Mouse (Mus musculus): Measurements from ENCODE around the gene Kir3dl2. TPM values are rescaled to one million over a fixed set of nuclear protein-coding genes. Genes with fewer than 3 reads are reported as not detected.
"Not testable (repeated sequence)": the region's sequence is repeated elsewhere in the genome, so short reads cannot be mapped to it uniquely, and the experiment has no call there.

Kir3dl2 gene
- not detected in 2 replicates for polyA plus RNA-seq (2012; ENCODE audit: insufficient read depth, insufficient read length, low replicate concordance, missing spikeins)

GRCm38 (mm10) chrX:136543956-136544355 lies at the start of gene Kir3dl2:
Kir3dl2 (minus strand) TSS chrX:136544056.
- WGBS, result 60% methylated on average over 1 of the region's 1 CpGs
- H3K4me3 ChIP-seq (ENCODE audit: insufficient read depth, low read depth, low read length); H3K4me1 ChIP-seq (ENCODE audit: control insufficient read depth, insufficient read depth, low read length); H3K27ac ChIP-seq (ENCODE audit: insufficient read depth, low read depth, low read length): not testable (repeated sequence)

GRCm38 (mm10) chrX:136590897-136591257 lies 47.0 kb upstream of the Kir3dl2 start:
- no peaks in the 10 kb centered on the region for H3K4me1 ChIP-seq (ENCODE audit: control insufficient read depth, insufficient read depth, low read length)
- TF ChIP-seq POLR2A (IDR thresholded peaks at IDR 0.05; ENCODE audit: insufficient read depth, low read depth, low read length), result no peak
- H3K4me3 ChIP-seq (ENCODE audit: insufficient read depth, low read depth, low read length), result peak overlapping the region; percentile 47
- peak overlapping the region; percentile 78 for H3K27ac ChIP-seq (ENCODE audit: insufficient read depth, low read depth, low read length)
- WGBS, result 32% methylated on average over 2 of the region's 2 CpGs

GRCm38 (mm10) chrX:136590199-136590896 lies 46.5 kb upstream of the Kir3dl2 start, which contains the start of gene Tceal3:
Tceal3 (plus strand) TSS chrX:136590842.
- no peaks in the 10 kb centered on the region for H3K4me1 ChIP-seq (ENCODE audit: control insufficient read depth, insufficient read depth, low read length)
- TF ChIP-seq CTCF (IDR thresholded peaks at IDR 0.05; ENCODE audit: insufficient read depth, low read depth, low read length), result no peak
- H3K27ac ChIP-seq (ENCODE audit: insufficient read depth, low read depth, low read length), result peak within 1 kb of the TSS; percentile 78
- WGBS, result 23% methylated on average over 12 of the region's 12 CpGs
- peak within 1 kb of the TSS; percentile 47 for H3K4me3 ChIP-seq (ENCODE audit: insufficient read depth, low read depth, low read length)

- no peak for TF ChIP-seq POLR2A (IDR thresholded peaks at IDR 0.05; ENCODE audit: insufficient read depth, low read depth, low read length)
- no peak for TF ChIP-seq CTCF (IDR thresholded peaks at IDR 0.05; ENCODE audit: insufficient read depth, low read depth, low read length)
- Histone ChIP-seq H3K27ac (ENCODE audit: insufficient read depth, low read depth, low read length) (no peak overlapping the region), H3K4me3 (ENCODE audit: insufficient read depth, low read depth, low read length) (no peak overlapping the region), H3K4me1 (ENCODE audit: control insufficient read depth, insufficient read depth, low read length) (no peaks in the 10 kb centered on the region)
- WGBS, result 91% methylated on average over 1 of the region's 1 CpGs
Measured at GRCm38 (mm10) chrX:136584617-136585016, 40.8 kb upstream of the Kir3dl2 start.

GRCm38 (mm10) chrX:136569094-136569493 lies 25.2 kb upstream of the Kir3dl2 start:
- not testable (repeated sequence) for H3K4me3 ChIP-seq (ENCODE audit: insufficient read depth, low read depth, low read length); H3K27ac ChIP-seq (ENCODE audit: insufficient read depth, low read depth, low read length); H3K4me1 ChIP-seq (ENCODE audit: control insufficient read depth, insufficient read depth, low read length)
- 93% methylated on average over 9 of the region's 9 CpGs for WGBS

- not testable (repeated sequence) for H3K4me1 ChIP-seq (ENCODE audit: control insufficient read depth, insufficient read depth, low read length); H3K27ac ChIP-seq (ENCODE audit: insufficient read depth, low read depth, low read length); H3K4me3 ChIP-seq (ENCODE audit: insufficient read depth, low read depth, low read length)
- WGBS, result 75% methylated on average over 4 of the region's 4 CpGs
Measured at GRCm38 (mm10) chrX:136517699-136518098, 26.2 kb downstream of the Kir3dl2 start, which contains the start of gene Kir3dl1. Kir3dl1 (plus strand) TSS chrX:136517999.

Other genes with a start within 250 kb of the Kir3dl2 start
- gene Kir3dl1, start 26.1 kb downstream of the Kir3dl2 start, polyA plus RNA-seq (2012; ENCODE audit: insufficient read depth, insufficient read length, low replicate concordance, missing spikeins), result not detected in 2 replicates
- gene Tceal3, start 46.8 kb upstream of the Kir3dl2 start, polyA plus RNA-seq (2012; ENCODE audit: insufficient read depth, insufficient read length, low replicate concordance, missing spikeins), result not detected in 2 replicates
- gene Tceal1, start 163.9 kb upstream of the Kir3dl2 start, polyA plus RNA-seq (2012; ENCODE audit: insufficient read depth, insufficient read length, low replicate concordance, missing spikeins), result not detected in 2 replicates
- gene Morf4l2, start 199.6 kb upstream of the Kir3dl2 start, polyA plus RNA-seq (2012; ENCODE audit: insufficient read depth, insufficient read length, low replicate concordance, missing spikeins), result 434 TPM in 1 of 2 replicates, not detected in the other
- not detected in 2 replicates for gene Glra4, start 236.1 kb upstream of the Kir3dl2 start, polyA plus RNA-seq (2012; ENCODE audit: insufficient read depth, insufficient read length, low replicate concordance, missing spikeins)

All from olfactory bulb, adult 2 months (tissue).